Mouse (Mus musculus): ENCODE results near the gene Psmd8.

Psmd8 gene

DNA sequence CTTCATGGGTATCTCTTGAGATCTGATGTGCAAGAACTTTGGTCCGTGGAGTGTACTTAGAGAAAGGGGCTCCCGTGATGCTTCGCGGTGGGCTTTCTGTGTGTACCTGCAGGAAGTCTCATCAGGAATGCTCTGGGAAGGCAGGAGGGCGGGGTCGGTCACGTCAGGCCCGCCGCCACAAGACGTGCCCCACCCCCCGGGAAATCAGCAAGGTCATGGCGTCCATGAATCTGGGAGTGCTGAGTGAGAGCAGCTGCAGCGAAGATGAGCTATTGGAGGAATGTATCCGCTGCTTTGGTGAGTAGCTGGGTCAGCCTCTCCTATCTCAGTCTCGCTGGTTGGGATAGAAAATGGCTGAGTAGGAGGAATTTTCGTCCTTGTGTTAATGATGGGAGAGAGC is 43.1 kb downstream of the Psmd8 start:
- in situ Hi-C loops (cut with MseI, MboI), result no loop called here

DNA sequence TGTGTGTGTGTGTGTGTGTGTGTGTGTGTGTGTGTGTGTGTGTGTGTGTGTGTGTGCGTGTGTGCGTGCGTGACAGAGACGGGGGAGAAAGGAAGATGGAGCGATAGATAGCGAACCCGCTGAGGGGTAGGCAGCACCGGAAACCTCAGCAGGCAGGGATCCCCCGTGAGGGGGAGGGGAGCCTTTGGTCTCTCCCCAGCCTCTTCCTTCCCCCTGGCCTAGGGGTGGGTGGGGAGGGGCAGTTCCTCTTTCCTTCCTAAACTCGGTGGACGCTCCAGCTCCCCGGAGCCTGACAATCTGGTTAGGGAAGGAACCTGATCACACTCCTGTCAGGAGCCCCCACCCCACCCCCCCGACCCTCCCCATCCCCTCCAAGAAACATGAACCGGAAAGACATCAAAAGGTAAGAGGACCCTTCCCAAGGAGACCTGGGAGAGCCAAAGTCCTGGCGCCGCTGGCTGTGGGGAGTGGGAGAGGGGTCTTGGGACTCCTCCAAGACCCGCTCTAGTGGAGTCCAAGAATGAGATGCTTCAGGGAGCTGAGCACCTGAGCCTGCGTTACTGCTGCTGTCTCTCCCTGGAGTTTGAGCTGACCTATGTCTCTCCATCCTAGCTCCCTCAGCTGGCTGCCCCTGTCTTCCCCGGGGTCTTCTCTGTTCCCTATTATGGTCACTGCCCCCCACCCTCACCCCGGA is 45.7 kb downstream of the Psmd8 start, which contains the start of gene Rasgrp4:
TSS of gene Rasgrp4 (plus strand) at position 159 of the 694 bp plus-strand sequence.
- in situ Hi-C loops (cut with MseI, MboI), result no loop called here

DNA sequence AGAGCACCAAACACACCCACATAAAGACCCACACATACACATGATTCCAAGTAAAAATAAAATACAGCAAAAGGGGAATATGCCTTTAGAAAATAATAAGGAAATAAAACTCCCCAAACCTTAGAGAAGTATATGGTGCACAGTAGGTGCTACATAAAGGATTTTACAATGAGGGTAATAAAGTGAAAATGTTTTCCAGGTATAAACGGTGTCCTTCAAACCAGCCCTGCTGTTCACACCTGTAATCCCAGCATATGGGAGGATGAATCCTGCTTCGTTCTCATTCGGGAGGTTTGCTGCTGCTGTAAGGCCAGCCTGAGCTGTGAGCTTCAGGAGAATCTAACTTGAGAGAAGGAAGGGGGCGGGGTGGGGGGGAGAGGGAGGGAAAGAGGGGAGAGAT is 46.3 kb downstream of the Psmd8 start:
- in situ Hi-C loops (cut with MseI, MboI), result no loop called here

DNA sequence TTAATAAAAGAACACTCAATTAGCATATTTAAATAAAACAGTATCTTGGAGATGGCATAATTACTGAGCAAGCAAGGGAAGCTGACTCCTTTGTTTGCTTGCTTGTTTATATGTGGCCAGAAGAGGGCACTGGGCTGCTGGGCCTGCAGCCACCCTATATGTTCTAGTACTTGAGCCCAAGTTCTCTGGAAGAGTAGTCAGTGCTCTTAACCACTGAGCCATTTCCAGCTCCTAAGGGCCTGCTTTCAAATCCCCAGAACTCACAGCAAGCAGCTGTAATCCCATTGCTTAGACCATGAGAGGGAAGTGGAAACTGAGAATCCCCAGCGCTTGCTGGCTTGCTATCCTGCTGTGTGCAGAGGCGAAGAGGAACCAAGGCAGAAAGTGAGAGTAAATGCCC is 51.8 kb downstream of the Psmd8 start:
- in situ Hi-C loops (cut with MseI, MboI), result no loop called here

DNA sequence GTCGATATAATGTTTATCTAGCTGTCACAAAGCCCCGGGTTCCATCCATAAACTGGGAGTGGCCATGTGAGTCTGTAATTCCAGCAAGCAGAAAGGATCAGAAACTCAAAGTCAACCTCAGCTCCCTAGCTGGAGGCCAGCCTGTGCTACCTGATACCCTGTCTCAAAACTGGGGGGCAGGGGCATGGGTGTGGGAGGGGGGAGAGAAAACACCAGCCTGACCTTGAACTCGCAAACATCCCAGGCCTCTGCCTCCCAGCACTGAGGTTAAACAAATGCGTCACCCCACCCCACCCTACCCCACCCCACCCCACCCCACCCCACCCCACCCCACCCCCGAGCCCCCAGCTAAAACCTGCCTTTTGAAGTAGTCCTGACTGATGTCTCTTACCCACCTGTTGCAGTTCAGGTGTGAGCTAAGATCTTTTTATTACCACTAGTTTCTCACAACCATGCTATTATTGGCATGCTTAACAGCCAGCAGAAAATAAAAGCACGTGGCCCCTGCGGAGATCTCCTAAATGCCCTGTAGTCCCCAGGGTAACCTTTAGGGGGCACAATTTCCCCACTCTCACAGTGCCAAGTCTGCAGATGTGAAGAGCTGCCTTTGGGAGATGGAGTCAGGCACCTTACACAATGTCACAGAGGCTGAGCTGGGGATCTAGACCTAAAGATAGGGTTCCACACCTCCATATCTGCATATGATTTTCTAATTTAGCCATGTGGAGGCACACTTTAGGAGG is 54.2 kb downstream of the Psmd8 start:
- in situ Hi-C loops (cut with MseI, MboI), result no loop called here

DNA sequence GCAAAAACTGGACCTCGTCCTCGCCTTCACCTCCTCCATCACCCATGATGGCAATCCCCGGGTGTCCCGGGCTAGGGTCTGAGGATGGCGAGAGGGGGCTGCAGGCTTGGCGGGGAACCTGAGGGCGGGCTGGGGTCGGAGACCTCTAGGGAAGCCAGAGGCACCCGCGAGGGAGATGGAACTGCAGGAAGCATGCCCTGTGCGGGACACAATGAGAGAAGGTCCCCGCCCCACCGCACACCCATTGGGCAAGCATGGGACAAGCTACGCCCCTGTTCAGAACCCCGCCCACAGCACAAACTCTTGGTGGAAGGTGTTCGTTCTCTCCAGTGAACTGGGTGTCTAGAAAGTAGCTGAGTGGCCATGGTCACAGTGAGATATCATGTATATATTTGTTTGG is 55.5 kb downstream of the Psmd8 start, which contains the start of gene Ryr1:
TSS of gene Ryr1 (minus strand) at position 210 of the 400 bp plus-strand sequence.
- in situ Hi-C loops (cut with MseI, MboI), result no loop called here
